Mouse (Mus musculus) ovary, postnatal 10 days (tissue): ENCODE measurements around the gene Disp3.

ENCODE experiments used
- DNase-seq: peaks from one replicate; pipeline ENCODE4 v3.0.0; 2022; ENCODE audit warnings: low spot score

The Disp3 gene

DNA sequence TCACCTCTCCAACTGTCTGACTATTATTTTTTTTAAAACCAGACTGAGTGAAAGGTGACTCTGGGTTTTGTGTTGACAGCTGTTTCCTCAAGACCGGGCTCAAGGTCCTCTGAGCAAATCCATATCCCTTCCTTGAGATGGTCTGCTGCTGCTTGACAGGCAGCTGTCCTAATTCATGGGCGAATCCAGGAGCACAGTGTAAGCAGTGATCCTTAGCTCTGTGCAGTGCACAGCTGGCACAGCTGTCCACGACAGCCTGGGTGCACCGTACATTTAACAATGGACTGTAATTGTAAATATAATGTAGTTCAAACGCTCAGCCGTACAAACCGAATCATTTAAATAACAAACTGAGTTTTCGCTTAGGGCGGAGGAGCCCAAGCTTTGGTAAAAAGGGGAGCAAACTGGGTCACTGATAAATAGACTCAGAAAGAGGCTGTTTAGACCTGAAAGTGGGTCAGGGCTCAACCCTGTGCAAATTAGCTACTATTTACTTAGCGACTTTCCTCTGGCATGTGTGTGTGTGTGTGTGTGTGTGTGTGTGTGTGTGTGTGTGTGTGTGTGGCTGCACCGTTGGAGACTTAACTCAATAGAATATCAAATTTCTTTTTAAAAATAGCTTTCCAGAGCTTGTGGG, 72.4 kb downstream of the Disp3 start:
- no peak for DNase-seq

DNA sequence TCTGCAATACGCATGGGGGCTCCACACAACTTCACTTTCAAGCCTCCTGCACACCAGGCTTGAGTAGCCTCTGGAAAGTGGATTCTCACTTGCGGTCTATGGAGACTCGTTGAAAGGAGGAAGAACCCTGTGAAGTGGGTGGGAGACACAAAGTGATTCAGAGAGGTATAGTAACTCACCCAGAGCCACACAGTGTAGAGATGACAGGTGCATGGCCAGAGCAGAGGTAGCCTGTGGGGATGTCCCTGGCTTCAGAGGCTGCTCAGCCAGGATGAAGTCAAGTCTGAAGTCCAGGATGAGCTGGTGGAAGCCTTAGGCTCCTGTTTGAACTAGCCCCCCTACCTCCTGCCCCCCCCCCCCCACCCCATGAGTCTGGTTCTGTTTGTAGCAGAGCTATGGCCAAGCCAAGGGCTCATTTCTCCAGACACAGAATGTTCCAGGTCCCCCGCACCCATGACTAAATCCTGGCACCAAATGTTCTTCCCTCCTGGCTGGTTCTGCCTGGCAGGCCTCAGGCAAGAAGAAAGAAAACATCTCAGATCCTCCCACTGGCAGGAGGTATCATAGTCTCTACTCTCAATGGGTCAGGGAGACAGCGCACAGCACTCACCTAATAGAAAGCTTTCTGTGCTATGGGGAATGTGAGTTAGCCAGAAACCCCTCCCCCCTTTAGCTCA, 73.2 kb downstream of the Disp3 start:
- no peak for DNase-seq

DNA sequence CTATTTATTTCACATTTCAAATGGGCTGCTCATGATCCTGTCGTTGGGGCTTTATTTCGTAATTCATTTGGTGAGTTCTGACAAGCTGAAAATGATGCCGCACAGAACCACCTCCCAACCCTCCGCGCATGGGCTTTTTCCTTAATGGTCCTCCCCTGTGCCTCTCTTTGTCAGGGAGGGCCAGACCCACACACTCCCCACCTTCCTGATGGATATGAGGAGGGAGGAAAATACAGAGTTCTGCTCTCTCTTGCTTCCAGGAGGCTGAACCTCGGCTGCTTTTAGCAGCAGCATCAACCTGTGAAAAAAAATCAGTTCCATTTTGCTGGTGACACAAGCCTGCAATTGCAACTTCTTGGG, 82.9 kb downstream of the Disp3 start:
- DNase-seq: no peak

DNA sequence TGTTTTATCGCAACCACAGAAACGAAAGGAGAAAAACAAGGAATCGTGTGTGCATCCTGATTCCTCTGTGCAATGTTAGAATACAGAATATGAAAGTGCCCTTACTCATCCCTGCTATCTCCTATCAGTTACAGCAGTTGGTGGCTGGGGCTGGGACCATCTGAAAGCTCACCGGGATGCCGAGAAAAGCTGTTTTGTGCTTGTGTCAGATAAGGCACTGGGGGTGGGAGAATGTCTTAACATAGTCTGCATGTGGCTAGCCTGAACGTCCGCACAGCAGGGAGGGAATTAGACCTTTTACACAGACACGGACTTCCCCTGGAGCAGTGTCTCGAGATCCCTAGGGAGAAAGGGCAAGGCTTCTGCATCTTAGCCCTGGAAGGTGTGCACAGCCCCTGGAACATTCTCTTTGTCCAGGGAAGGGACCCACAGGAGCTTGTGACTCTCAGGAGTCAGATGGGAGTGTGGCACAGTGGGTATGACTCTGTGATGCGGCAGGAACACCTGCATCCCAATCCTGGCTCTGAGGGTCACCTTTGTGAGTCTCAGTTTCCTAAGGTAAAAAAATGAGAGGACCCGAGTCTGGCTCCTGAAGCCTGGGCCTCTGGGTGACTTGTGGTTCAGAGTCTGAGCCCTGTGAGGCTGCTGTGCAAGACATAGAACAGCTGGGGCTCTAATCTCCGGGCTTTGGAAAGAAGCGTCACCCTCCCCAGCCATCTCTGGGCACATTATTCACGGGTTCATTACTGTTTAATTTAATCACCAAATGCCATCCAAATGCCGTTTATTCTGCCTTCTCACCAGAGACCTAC, 83.5 kb downstream of the Disp3 start:
- DNase-seq: no peak

DNA sequence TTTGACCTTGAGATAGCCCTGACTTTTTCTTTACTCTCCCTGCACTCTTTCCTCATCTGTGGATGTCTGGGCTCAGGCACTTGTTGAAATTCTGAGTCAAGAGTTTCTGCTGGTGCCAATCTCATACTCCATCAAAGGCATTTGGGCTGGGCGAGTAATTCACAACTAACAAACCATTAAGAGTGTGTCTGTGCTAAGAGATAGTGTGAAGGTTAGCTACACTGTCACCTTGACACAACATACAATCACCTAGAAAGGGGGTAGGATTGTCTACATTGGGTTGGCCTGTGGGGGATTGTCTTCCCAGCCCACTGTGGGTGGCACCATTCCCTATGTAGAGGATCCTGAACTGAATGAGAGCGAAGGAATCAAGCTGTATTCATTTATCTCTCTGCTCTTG, 84.2 kb downstream of the Disp3 start:
- DNase-seq: no peak

DNA sequence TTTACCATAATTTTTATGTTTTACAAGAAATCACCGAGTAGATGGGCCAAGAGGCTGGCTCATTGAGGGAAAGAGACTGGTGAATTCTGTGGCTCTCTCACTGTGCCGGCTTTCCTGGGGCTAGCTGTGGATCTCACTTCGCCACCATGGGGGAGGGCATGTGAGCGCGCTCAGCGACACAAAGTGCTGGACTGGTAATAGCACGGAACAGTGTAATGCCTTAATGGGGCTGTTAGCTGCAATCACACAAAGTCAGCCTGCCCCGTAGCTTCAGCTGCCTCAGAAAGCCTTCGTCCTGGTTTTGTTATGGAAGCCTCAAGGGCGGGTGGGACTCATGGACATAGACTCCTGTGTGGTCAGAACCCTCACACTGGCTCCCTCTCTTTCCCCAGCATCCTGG, 89.0 kb downstream of the Disp3 start:
- no peak for DNase-seq

DNA sequence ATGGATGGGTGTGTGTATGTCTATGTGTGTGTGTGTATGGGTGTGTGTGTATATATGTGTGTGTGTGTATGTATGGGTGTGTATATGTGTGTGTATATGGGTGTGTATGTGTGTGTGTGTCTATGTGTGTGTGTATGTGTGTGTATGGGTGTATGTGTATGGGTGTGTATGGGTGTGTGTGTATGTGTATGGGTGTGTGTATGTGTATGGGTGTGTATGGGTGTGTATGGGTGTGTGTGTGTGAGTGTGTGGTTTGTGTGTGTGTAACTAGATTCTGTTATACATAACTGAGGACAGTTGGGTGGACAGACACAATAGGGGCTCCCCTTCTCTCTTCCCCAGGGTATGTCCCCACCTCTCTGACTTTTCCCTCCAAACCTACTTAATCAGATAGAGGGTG, 93.4 kb downstream of the Disp3 start:
- DNase-seq: no peak

DNA sequence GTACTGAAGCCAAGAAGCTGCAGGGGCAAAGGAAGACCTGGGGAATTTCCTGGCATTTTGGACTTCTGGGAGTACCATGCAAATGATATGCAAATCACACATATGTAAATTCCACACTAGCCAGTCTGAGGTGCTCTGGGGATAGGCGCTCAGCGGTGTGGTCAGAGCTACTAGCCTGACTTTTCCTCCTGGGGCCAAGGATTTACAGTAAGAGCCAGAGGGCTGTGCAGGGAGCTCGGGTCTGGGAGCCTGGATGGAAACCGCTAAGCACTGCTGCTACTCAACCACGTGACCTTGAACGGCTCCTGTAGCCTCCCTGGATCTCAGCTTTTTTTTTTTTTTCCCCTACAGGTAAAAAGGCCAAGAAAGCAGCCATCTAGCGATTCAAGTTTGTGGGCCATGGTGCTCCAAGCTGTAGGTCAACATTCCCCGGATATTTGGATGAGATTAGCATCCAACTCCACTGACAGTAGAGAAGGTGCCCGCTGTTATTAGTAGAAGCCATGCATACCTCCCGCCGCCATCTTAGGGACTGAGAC, 95.0 kb downstream of the Disp3 start:
- DNase-seq: no peak
